Mouse (Mus musculus) small intestine, adult 2 months (tissue): ENCODE measurements around the gene Nmrk2. TPM values are rescaled to one million over a fixed set of nuclear protein-coding genes. Genes with fewer than 3 reads are reported as not detected.

Experiments used
- H3K27ac ChIP-seq: fragments of 200-500 bp; 2 replicates; pipeline ENCODE4 v1.5.1; 2012; ENCODE audit warnings: low read depth, low read length, control low read depth, inconsistent platforms; ENCODE audit not compliant: insufficient read depth
- H3K27me3 ChIP-seq: fragments of 200-500 bp; 2 replicates; pipeline ENCODE4 v1.6.1; 2012; ENCODE audit warnings: mild to moderate bottlenecking, moderate library complexity, low read length, inconsistent platforms; ENCODE audit not compliant: control insufficient read depth, insufficient read depth
- H3K36me3 ChIP-seq: fragments of 200-500 bp; 2 replicates; pipeline ENCODE4 v1.6.1; 2012; ENCODE audit warnings: mild to moderate bottlenecking, low read length, control low read depth, inconsistent platforms; ENCODE audit not compliant: control insufficient read depth, insufficient read depth
- H3K4me1 ChIP-seq: fragments of 200-500 bp; 2 replicates; pipeline ENCODE4 v1.6.1; 2012; ENCODE audit warnings: low read length, inconsistent platforms, mixed read lengths; ENCODE audit not compliant: control insufficient read depth, insufficient read depth, insufficient read length
- H3K4me3 ChIP-seq: fragments of 200-500 bp; 2 replicates; pipeline ENCODE4 v1.5.1; 2012; ENCODE audit warnings: low read depth, mild to moderate bottlenecking, control low read depth, inconsistent platforms, low read length, moderate library complexity
- CTCF ChIP-seq: fragments of 200-500 bp; IDR thresholded peaks from 2 replicates; pipeline ENCODE4 v1.5.1; 2012; ENCODE audit warnings: low read depth, mild to moderate bottlenecking, control low read depth, inconsistent platforms, low read length, moderate library complexity, mixed read lengths; ENCODE audit not compliant: insufficient replicate concordance, insufficient read length; ENCODE audit errors: extremely low read depth
- POLR2A ChIP-seq: fragments of 200-500 bp; IDR thresholded peaks from 2 replicates; pipeline ENCODE4 v1.6.1; 2012; ENCODE audit warnings: low read depth, mild to moderate bottlenecking, control low read depth, inconsistent platforms, low read length, moderate library complexity
- WGBS: fragments of 180-500 bp; shearing (Covaris S2); methylation state at CpG from one replicate; pipeline ENCODE4 v1.1.7; 2018; 5-methylcytosine and 5-hydroxymethylcytosine counted together
- polyA plus RNA-seq: library from polyadenylated mRNA; depleted of rRNA; stranded (reverse); fragments of >200 nt; gene quantifications from 2 replicates; pipeline ENCODE4 v1.2.3, GENCODE M21; 2012

Nmrk2 gene
- polyA plus RNA-seq, 1 experiment: not detected

DNA sequence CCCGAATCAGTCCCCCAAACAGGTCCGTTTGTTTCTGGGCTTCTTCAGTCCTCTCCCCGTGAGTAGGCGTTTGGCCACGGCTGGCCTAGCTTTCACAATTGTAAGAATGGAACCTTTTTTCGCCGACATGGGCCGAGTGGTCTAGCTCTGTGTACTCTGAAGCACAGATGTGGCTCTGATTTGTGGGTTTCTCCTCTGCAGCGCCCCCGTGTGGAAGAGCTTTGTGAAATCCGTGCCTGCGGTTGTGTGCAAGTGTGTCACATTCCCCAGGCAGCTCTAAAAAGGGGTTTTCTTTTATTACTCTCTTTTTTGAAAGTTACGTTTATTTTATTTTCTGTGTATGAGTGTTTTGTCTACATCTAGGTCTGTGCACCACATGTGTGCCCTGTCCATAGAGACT is 39.0 kb upstream of the Nmrk2 start:
- peaks cover 18% of the 10 kb centered on the region for H3K4me1 ChIP-seq
- H3K36me3 ChIP-seq: 0 out of 2 replicates have a peak, but pooled peaks cover under 1% of the 10 kb centered on the region
- H3K27me3 ChIP-seq: peaks cover 3% of the 10 kb centered on the region; the same call in 1 of the 2 replicates
- no peak overlapping the region for H3K27ac ChIP-seq
- no peak overlapping the region for H3K4me3 ChIP-seq
- 32% methylated on average over 13 of the region's 13 CpGs for WGBS
- TF ChIP-seq CTCF (peak; percentile 84; the same call in 1 of the 2 replicates), POLR2A (no peak)

DNA sequence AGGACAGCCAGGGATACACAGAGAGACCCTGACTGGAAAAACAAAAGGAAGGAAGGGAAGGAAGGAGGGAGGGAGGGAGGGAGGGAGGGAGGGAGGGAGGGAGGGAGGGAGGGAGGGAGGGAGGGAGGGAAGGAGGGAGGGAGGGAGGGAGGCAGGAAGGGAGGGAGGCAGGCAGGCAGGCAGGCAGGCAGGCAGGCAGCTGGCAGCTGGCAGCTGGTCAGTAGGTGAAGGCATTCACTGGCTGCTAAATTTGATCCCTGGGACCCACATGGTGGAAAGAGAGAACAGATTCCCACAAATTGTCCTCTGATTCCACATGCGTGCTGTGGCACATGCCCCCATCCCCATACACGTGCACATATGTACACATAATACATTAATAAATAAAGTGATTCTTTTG is 36.8 kb upstream of the Nmrk2 start:
- Histone ChIP-seq H3K27me3 (peaks cover 3% of the 10 kb centered on the region; the same call in 1 of the 2 replicates), H3K36me3 (0 out of 2 replicates have a peak, but pooled peaks cover 2% of the 10 kb centered on the region), H3K4me3 (no peak overlapping the region), H3K4me1 (peaks cover 17% of the 10 kb centered on the region; the same call in 1 of the 2 replicates), H3K27ac (no peak overlapping the region)
- TF ChIP-seq POLR2A: no peak
- no peak for TF ChIP-seq CTCF
- WGBS: 94% methylated on average over 2 of the region's 2 CpGs

DNA sequence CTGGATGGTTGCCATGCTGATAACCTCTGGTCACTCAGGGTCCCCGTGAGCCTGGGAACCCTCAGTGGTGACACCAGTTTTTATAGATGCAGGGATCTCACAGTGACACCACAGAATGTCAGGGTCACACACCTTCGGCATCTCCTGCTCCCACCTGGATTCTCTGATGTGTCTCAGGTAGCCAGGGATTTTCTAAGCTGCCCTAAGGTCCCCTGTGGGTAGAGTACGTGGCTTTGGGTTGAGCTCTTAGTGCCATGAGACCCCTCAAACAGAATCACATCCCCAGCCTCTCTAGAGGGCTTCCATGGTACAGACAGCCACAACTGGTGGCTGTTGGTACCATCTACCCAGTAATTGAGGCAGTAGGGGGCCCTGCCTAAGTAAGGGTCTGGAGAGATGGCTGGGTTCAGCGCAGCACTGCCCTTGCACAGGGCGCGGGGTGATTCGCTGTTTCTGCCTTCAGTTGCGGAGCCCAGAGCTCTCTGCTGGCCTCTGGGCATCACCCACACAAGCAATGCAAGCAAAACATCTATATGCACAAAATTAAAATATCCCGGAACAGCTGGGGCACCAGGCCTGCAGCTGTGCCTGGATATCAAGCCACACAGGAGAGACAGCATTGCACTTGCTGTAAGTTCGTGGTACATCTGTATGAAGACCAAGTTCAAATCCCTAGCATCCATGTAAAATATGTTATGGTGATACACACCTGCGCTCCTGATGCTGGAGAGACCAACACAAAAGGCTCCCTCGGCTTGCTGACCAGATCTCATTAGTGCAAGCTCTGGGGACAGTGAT is 34.8 kb upstream of the Nmrk2 start:
- 86% methylated on average over 12 of the region's 12 CpGs for WGBS

DNA sequence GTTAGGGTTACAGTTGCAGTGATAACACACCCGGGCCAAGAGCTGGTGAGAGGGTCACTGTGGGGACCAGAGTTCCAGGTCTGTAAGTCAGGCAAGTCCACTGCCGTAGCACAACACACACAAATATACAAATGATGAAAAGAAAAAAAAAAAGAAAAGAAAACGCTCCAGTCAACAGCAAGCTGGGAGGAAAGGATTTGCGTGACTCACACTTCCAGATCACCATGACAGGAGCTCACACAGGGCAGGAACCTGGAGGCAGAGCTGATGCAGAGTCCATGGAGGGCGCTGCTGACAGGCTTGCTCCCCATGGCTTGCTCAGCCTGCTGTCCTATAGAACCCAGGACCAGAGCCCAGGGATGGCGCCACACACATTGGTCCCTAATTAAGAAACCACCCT is 32.4 kb upstream of the Nmrk2 start:
- H3K4me1 ChIP-seq: peaks cover 23% of the 10 kb centered on the region
- TF ChIP-seq POLR2A (no peak), CTCF (no peak)
- WGBS: 63% methylated on average over 6 of the region's 6 CpGs
- 0 out of 2 replicates have a peak, but pooled peaks cover 2% of the 10 kb centered on the region for H3K36me3 ChIP-seq
- H3K27me3 ChIP-seq: 0 out of 2 replicates have a peak, but pooled peaks cover 7% of the 10 kb centered on the region
- H3K27ac ChIP-seq: peak overlapping the region; percentile 96
- H3K4me3 ChIP-seq: peak overlapping the region; percentile 61

More for the DNA sequence above, 34.8 kb upstream of the Nmrk2 start:
- TF ChIP-seq CTCF (no peak), POLR2A (no peak)
- Histone ChIP-seq H3K36me3 (0 out of 2 replicates have a peak, but pooled peaks cover 2% of the 10 kb centered on the region), H3K4me3 (no peak overlapping the region), H3K27ac (no peak overlapping the region), H3K4me1 (peaks cover 21% of the 10 kb centered on the region), H3K27me3 (peaks cover 3% of the 10 kb centered on the region; the same call in 1 of the 2 replicates)

DNA sequence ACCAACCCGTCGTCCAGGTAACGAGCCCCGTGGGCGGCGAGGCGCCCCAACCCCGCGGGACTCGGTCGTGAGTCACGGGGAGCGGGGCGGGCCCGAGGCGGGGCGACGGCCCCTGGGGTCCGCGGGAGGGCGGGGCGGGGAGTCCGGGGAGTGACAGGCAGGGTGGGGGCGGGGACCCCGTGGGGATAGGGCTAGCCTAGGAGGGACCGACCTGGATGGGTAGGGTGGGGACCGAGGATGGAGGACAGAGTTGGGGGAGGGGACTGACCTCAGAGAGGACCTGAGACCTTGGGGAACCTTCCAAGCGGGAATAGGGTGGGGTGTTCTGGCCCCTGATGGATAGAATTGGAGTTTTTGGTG is 31.4 kb upstream of the Nmrk2 start:
- 0 out of 2 replicates have a peak, but pooled peaks cover 5% of the 10 kb centered on the region for H3K27me3 ChIP-seq
- H3K36me3 ChIP-seq: 0 out of 2 replicates have a peak, but pooled peaks cover 2% of the 10 kb centered on the region
- under 1% methylated on average over 28 of the region's 28 CpGs for WGBS
- H3K4me3 ChIP-seq: peak overlapping the region; percentile 61
- TF ChIP-seq CTCF: no peak
- TF ChIP-seq POLR2A: no peak
- H3K27ac ChIP-seq: peak overlapping the region; percentile 96
- peaks cover 22% of the 10 kb centered on the region for H3K4me1 ChIP-seq

DNA sequence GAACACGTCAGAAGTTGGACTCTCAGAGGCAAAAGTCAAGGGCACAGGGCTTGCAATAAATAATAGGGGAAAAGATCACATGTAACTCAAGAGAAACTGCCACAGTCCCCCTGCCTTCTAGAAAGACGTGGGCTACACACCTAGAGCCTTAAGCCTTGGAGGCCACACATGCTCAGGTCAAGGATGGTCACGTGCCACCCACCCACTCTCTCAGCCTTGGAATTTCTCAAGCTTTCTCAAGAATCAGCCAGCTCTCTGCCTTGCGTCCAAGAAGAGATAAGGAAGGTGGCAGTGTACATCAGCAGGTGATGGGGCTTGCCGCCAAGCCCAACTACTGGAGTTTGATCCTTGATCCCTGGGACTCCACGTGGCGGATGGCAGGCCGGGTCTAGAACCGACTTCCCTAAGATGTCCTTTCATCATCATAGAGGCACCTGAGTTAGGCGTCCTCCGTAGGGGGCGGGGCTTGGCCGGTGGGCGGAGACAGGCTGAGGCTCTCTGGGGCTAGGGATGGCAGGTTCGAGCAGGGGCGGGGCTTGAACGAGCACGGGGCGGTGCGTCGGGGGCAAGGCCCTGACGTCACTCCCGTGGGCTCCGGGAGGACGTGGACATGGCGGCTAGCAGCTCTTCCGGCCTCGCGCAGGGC is 30.9 kb upstream of the Nmrk2 start, which contains the start of gene Zfr2:
TSS of gene Zfr2 (plus strand) at position 576 of the 646 bp plus-strand sequence.
- H3K4me3 ChIP-seq: peak within 1 kb of the TSS; percentile 61
- H3K27me3 ChIP-seq: 0 out of 2 replicates have a peak, but pooled peaks cover 5% of the 10 kb centered on the region
- 0 out of 2 replicates have a peak, but pooled peaks cover 2% of the 10 kb centered on the region for H3K36me3 ChIP-seq
- WGBS: 4% methylated on average over 29 of the region's 29 CpGs
- H3K27ac ChIP-seq: peak within 1 kb of the TSS; percentile 96
- TF ChIP-seq POLR2A (no peak; the same call in 1 of the 2 replicates), CTCF (no peak)
- peaks cover 17% of the 10 kb centered on the region for H3K4me1 ChIP-seq

DNA sequence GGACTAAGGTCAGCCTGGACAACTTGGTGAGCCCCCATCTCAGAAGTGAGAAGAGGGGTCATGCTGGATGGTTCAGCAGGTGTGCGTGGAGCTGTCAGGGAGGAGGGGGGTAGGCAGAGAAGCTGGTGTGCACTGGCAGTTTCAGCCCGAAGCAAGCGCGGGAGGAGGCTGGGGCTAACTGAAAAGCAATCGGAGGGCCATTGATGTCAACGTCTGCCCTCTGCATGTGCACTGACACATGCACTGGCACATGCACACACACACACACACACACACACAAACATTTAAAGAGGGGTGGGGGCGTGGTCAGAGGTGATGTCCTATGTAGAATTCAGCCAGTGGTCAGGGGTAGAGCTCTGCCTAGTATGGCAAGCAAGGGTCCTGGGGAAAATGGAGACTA is 29.6 kb upstream of the Nmrk2 start:
- Histone ChIP-seq H3K36me3 (0 out of 2 replicates have a peak, but pooled peaks cover 2% of the 10 kb centered on the region), H3K27me3 (0 out of 2 replicates have a peak, but pooled peaks cover 5% of the 10 kb centered on the region), H3K27ac (no peak overlapping the region), H3K4me1 (peaks cover 16% of the 10 kb centered on the region), H3K4me3 (no peak overlapping the region)
- TF ChIP-seq CTCF (no peak), POLR2A (no peak)
- 67% methylated on average over 7 of the region's 7 CpGs for WGBS
